Mouse (Mus musculus) cerebellum, adult 8-10 months (tissue): Measurements from ENCODE around the gene Abcd3.

ENCODE experiments used
- DNase-seq: peaks from one replicate; pipeline ENCODE4 v3.0.0; 2022

Abcd3 gene

DNA sequence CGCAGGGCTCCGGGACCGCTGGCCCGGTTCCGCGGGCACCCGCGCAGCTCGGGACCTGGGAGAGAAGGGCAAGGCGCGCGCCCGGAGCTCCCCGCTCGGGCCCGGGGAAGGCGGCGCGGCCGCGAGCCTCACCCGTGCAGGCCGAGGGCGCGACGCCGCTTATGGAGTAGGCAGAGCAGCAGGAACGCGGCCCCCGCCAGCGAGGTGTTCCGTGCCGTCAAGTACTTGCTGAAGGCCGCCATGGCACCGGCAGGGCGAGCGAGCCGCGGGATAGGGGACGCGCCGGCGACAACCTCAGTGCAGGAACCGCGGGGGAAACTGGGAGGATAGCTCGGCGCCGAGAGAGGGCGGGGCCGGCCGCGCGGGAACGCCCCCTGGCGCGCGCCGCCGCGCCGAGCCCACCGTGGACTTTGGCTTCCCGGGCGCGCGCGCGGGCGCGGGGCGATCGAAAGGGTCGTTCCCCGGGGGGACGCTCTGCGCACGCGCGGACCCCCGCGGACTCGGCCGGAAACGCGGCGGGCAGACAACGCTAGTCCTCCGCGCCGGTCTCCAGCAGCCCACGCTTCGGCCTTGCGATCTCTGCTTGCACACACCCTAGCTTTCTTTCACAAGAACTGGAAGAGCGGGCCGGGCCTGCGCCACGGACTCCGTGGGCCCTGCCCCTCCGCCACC lies at the start of gene Abcd3:
TSS of gene Abcd3 (minus strand) at position 426 of the 672 bp plus-strand sequence.
- peak; percentile 83 for DNase-seq

GRCm38 (mm10) chr3:121859142-121859541 lies 44.0 kb upstream of the Abcd3 start:
- DNase-seq: no peak

- no peak for DNase-seq
Measured at GRCm38 (mm10) chr3:121856131-121856530, 41.0 kb upstream of the Abcd3 start.

GRCm38 (mm10) chr3:121853781-121854520 lies 38.8 kb upstream of the Abcd3 start:
- no peak for DNase-seq

DNA sequence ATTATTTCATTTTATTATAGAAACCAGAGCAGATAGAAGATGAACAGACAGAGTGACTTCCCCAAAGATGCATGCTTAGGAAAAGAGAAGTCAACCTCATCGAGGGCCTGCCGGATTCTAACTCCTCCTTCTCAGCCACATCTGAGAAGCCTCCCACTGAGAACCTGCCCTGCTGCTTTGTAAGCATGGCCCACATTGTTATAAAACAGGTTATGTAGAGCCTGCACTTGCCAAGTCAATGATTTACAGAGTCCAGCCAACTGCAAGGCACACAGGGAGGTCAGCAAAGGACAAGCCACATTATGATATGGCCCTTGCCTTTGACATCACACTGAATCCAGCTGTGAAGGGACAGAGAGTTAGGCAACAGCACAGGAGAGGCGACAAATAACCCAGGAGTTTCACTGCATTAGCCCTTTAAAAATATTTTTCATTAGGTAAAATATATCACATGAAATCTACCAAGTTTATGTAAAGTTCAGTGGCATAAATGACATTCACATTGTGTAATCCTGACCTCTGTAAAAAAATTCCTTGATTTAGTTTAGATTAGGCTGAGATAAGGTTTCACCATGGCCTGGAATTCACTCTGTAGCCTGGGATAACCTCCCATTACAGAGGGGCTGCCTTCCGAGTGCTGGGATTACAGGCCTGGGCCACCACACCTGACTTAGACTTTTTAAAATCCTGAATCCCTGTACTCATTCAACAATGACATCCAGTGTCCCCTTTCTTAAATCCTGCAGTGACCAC lies 37.1 kb upstream of the Abcd3 start:
- DNase-seq: no peak

DNA sequence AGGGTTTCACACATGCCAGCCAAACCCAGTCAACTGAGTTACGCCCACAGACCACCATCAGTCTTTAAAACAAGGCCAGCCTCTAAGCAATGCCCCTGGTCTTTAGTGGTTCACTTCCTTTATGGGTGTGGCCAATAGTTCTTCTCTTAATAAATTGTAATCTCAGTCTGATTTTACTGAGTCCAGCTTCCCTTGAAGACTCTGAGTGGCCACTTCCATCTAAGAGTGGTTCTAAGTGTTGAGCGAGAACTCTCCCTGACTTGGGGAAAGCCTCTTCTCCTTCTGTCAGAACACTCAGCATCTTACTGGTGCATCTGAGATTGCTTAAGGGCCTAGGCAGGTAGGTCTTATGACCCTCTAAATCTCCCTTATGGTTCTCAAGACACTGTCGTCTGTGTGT lies 35.9 kb upstream of the Abcd3 start:
- no peak for DNase-seq

GRCm38 (mm10) chr3:121850381-121850780 lies 35.3 kb upstream of the Abcd3 start:
- DNase-seq: no peak

DNA sequence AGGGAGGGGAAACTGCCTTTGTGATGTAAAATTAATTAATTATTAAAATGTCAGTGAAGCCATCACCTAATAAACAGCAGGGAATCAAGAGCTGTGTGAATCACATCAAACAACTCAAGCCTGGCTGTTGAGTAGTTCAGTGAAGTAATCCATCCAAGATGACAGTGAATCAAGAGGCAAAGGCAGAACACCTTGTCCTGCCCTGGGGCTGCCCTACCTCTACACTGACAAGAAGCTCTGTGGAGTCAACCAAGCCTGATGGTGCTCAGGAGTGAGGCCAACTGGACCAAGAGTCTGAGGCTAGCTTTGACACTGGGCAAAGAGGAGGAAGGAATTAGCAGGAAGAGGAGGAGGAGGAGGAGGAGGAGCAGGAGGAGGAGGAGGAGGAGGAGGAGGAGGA lies 32.2 kb upstream of the Abcd3 start:
- DNase-seq: no peak

DNA sequence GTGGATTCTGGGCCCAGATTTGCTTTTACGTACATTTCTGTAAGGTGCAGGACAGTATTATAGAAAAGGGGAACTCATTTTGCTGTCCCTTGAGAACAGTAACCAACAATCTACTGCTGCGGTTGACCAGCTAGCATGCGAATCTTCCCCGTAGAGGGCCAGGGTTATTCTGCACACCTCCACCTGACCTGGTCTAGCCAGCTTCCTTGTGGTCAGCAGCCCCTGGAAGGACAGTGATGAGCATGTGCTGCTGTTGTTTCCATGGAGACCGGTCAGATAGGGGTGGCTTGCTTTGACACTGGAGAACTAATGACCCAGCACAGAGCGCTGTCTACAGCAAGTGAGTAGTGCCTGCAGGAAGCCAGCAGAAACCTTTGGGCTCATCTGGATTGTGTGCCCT lies 29.6 kb upstream of the Abcd3 start:
- no peak for DNase-seq

GRCm38 (mm10) chr3:121844013-121844412 lies 28.9 kb upstream of the Abcd3 start:
- DNase-seq: no peak

DNA sequence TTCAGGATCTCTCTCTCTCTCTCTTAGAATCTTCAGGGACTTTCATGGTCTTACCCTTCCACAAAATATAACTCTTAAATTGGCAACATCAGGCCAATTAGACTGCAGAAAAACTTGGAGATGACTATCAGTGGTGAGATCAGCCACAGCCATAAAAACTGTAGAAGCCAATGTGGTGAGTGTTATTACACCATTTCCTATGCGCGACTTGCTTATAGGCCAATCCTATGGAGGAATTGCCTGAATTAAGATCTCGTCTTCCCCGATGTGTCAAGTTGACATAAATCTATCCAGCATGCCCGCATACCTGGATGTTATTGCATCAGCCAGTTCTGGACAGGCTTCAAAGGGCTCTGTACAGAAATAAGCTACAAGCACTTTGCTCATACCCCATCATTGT lies 28.2 kb upstream of the Abcd3 start:
- no peak for DNase-seq

GRCm38 (mm10) chr3:121842306-121842860 lies 27.3 kb upstream of the Abcd3 start:
- no peak for DNase-seq

DNA sequence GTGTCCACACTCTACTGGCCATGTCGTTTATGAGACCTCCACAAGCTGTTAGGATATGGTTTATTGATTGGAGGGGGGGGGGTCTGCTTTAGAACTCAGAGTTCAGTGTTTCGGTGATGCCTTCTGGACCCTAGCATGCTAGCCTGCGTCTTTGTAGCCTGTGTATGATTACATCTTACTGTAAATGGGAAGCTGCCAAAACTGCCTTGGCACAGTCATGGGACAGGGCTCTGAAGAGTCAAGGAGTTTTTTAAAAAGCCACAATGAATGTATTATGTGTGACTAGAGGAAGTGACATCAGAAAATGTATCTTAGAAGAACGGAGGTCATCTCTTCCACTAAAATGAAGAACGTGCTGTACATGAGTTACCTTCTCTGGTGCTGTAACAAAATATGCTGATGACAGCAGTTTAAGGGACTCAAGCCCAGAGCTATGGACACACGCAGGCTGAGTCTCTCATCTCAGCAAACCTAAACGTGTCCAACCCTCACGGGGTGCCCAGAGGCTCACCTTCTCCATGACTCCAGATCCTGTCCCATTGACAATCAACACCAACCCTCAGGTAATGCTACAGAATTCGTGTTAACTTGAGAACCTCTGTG lies 26.4 kb upstream of the Abcd3 start:
- no peak for DNase-seq

GRCm38 (mm10) chr3:121840351-121840750 lies 25.2 kb upstream of the Abcd3 start:
- DNase-seq: no peak

DNA sequence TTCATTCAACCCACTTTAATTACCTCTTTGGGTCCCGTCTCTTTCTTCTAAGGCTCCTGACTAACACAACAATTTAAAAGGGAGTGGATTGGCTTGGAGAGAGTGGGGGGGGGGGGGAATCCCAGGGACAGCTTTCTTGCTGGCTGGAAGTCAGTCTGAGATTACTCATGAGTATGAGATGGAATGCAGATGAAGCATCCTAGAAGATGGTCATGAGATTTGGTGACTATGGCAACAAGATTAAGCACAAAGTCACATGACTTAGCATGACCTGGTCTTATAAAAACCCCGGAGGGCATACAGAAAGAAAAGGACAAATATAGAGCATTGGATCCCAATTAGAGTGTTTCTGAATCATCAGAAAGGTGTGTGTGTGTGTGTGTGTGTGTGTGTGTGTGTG lies 19.6 kb upstream of the Abcd3 start:
- no peak for DNase-seq

GRCm38 (mm10) chr3:121834250-121834649 lies 19.1 kb upstream of the Abcd3 start:
- no peak for DNase-seq

- no peak for DNase-seq
Measured at GRCm38 (mm10) chr3:121825092-121825491, 10.0 kb upstream of the Abcd3 start.

- DNase-seq: no peak
Measured at GRCm38 (mm10) chr3:121824319-121824718, 9.2 kb upstream of the Abcd3 start.

DNA sequence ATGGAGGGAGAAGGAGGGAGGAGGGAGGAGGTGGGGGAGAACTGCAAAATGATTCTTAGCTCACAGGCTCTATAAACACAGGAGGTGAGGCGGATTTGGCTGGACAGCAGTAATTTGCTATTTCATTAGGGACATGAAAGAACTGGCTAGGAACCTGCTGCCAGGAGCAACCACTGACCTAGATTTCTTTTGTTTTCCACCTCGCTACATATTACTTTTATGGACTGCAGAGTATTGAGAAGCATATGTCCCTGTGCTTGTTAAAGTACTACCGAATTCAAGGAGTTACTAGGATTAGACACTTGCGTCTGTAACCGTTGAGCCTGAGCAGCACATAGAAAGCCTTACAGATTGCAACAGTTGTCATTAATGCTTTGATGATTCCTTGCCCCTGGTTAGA lies 7.5 kb upstream of the Abcd3 start:
- DNase-seq: no peak

DNA sequence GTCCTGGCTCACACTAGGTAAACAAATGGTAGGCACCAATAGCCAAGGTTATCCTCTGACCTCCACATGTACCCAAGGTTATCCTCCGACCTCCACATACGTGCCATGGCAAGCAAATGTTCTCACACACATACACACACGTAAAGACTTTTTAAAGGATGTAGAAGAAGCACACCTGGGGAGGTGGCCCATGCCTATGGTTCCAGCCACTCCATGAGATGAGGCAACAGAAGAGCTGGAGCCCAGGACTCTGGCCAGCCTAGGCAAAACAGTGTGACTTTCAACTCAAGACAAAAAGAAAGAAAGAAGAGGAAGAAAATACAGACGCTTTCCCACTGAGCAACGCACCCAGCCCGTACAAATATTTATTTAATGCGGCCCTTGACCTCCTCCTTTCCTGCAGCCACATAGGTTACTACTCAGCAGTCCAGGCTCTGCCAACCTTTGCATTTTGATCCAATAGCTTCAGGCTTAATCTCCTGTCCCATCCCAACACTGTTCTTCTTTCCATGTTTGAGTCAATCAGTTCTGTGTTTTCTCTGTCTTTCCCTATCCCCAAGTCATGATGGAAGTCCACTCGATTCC lies 6.5 kb upstream of the Abcd3 start:
- DNase-seq: no peak

DNA sequence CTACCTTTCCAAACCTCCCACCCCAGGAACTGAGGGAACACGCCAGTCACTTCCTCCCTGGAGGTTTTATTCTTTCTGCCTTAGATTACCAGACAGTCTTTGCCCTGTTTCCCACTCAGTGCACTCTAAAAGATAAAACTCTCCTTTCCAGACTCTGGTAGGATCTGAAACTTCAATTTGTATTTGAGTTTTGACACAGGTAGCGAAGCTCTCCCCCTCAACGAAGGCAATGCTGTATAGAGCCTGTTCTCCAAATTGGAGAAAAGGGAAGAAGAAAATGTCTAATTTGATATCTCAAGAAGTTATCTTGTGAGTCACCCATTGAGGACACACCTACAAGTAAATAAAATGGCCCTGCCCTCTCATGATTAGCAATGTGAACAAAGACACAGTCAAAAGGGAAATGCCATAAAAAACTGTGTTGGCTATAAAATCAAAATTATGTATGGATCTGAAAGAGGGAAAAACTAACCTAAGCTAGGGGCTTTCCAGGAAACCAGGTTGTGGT lies 4.6 kb upstream of the Abcd3 start:
- DNase-seq: no peak

GRCm38 (mm10) chr3:121818736-121819396 lies 3.8 kb upstream of the Abcd3 start:
- DNase-seq: no peak
